Mouse (Mus musculus) liver, embryonic 14.5 days (tissue): ENCODE results near the gene Arg2. TPM values are rescaled to one million over a fixed set of nuclear protein-coding genes. Genes with fewer than 3 reads are reported as not detected.
A peak's percentile ranks its signal among the peaks of the same experiment; 100 is the strongest.

Source experiments
- ATAC-seq: fragments of 200-750 bp; cut with Nextera tagmentation; 2 replicates; pipeline ENCODE4 v1.8.0; 2017; ENCODE audit warnings: moderate number of reproducible peaks, mild to moderate bottlenecking, moderate library complexity; ENCODE audit not compliant: insufficient read depth
- DNase-seq, 3 experiments: peaks; one replicate each; pipeline ENCODE4 v3.0.0-alpha.2; 2012 to 2013; ENCODE audit warnings: low read depth in 3 of 3, low spot score in 3 of 3
- H3K27ac ChIP-seq: fragments of 300-500 bp; sonication (generic); 2 replicates; pipeline ENCODE4 v1.5.1; 2014; ENCODE audit warnings: moderate library complexity, mild to moderate bottlenecking, control low read depth, inconsistent platforms
- H3K27me3 ChIP-seq: fragments of 300-500 bp; sonication (generic); 2 replicates; pipeline ENCODE4 v1.6.1; 2014; ENCODE audit warnings: mild to moderate bottlenecking, low read length, moderate library complexity; ENCODE audit not compliant: control insufficient read depth, insufficient read depth
- H3K36me3 ChIP-seq: fragments of 300-500 bp; sonication (generic); replicated peaks from 2 replicates; pipeline ENCODE4 v1.6.1; 2014; ENCODE audit warnings: low read depth; ENCODE audit not compliant: control insufficient read depth, insufficient read depth
- H3K4me1 ChIP-seq, 2 experiments: fragments of 200-500 bp in 1 of 2; fragments of 300-500 bp in 1 of 2; sonication (generic) in 1 of 2; replicated peaks; 2 replicates each; pipeline ENCODE4 v1.6.1; 2012 to 2014; ENCODE audit warnings: antibody characterized with exemption in 1 of 2, inconsistent platforms in 1 of 2, low read length in 1 of 2; ENCODE audit not compliant: control insufficient read depth in 2 of 2, insufficient read depth in 2 of 2
- H3K4me2 ChIP-seq: fragments of 300-500 bp; sonication (generic); 2 replicates; pipeline ENCODE4 v1.6.1; 2014; ENCODE audit warnings: low read depth, mild to moderate bottlenecking, control low read depth, moderate library complexity
- H3K4me3 ChIP-seq, 2 experiments: fragments of 200-500 bp in 1 of 2; fragments of 300-500 bp in 1 of 2; sonication (generic) in 1 of 2; 2 replicates each; pipeline ENCODE4 v1.5.1; 2012 to 2014; ENCODE audit warnings: low read depth in 2 of 2, low read length in 2 of 2, mild to moderate bottlenecking in 2 of 2, control low read depth in 1 of 2, inconsistent platforms in 1 of 2, moderate library complexity in 1 of 2; ENCODE audit not compliant: insufficient read depth in 1 of 2
- H3K9ac ChIP-seq: fragments of 300-500 bp; sonication (generic); replicated peaks from 2 replicates; pipeline ENCODE4 v1.6.1; 2014; ENCODE audit warnings: mild to moderate bottlenecking, control low read depth, moderate library complexity
- H3K9me3 ChIP-seq: fragments of 300-500 bp; sonication (generic); 2 replicates; pipeline ENCODE4 v1.6.1; 2016; ENCODE audit warnings: low read length, mixed read lengths; ENCODE audit not compliant: control insufficient read depth
- CTCF ChIP-seq: IDR thresholded peaks from 2 replicates; pipeline ENCODE4 v1.5.1; 2016; ENCODE audit warnings: antibody characterized with exemption, low read depth, control low read depth
- EP300 ChIP-seq: IDR thresholded peaks from 2 replicates; pipeline ENCODE4 v1.6.1; 2016; ENCODE audit warnings: antibody characterized with exemption, low read depth
- WGBS: fragments of 180-500 bp; shearing (Covaris S2); extraction: QIAGEN DNeasy Blood & Tissue Kit; methylation state at CpG from one replicate; pipeline ENCODE4 v1.1.7; 2014; ENCODE audit not compliant: insufficient replicate concordance; 5-methylcytosine and 5-hydroxymethylcytosine counted together
- polyA plus RNA-seq, 2 experiments: library from polyadenylated mRNA; depleted of rRNA in 1 of 2; stranded (reverse) in 1 of 2; unstranded in 1 of 2; fragments of >200 nt; fragmentation: Nextera tagmentation in 1 of 2; extraction: Ambion mirVana in 1 of 2; gene quantifications; 2 replicates each; pipeline versions ENCODE4 v1.2.1 to v1.2.3; 2012 to 2014

Arg2 gene
- polyA plus RNA-seq, 2 experiments: not detected

GRCm38 (mm10) chr12:79131706-79132460, 1.3 kb downstream of the Arg2 start:
- TF ChIP-seq EP300 (no peak), CTCF (no peak)
- no peaks in the 10 kb centered on the region for H3K9me3 ChIP-seq
- peaks cover 36% of the 10 kb centered on the region for H3K27me3 ChIP-seq
- 18% methylated on average over 5 of the region's 5 CpGs for WGBS
- DNase-seq: peak in 1 of 3 experiments; percentile 23
- H3K4me2 ChIP-seq: no peak overlapping the region
- no peak overlapping the region for H3K9ac ChIP-seq
- no peaks in the 10 kb centered on the region for H3K36me3 ChIP-seq
- H3K27ac ChIP-seq: no peak overlapping the region
- no peaks in the 10 kb centered on the region for H3K4me1 ChIP-seq
- ATAC-seq: no peak
- no peak overlapping the region for H3K4me3 ChIP-seq

- 27% methylated on average over 8 of the region's 8 CpGs for WGBS
- ATAC-seq (no peak), DNase-seq (no peak)
- Histone ChIP-seq H3K4me3 (no peak overlapping the region), H3K36me3 (no peaks in the 10 kb centered on the region), H3K4me1 (no peaks in the 10 kb centered on the region), H3K27me3 (peaks cover 33% of the 10 kb centered on the region), H3K27ac (no peak overlapping the region), H3K9me3 (no peaks in the 10 kb centered on the region), H3K4me2 (no peak overlapping the region), H3K9ac (no peak overlapping the region)
- no peak for TF ChIP-seq CTCF
- no peak for TF ChIP-seq EP300
Observed at GRCm38 (mm10) chr12:79134676-79135075, 4.1 kb downstream of the Arg2 start.

- Histone ChIP-seq H3K9ac (no peak overlapping the region), H3K4me3 (no peak overlapping the region), H3K9me3 (no peaks in the 10 kb centered on the region), H3K36me3 (no peaks in the 10 kb centered on the region), H3K4me1 (no peaks in the 10 kb centered on the region), H3K27ac (no peak overlapping the region), H3K4me2 (no peak overlapping the region), H3K27me3 (peaks cover 29% of the 10 kb centered on the region)
- ATAC-seq (no peak), DNase-seq (no peak)
- 29% methylated on average over 4 of the region's 4 CpGs for WGBS
- TF ChIP-seq CTCF (no peak), EP300 (no peak)
Observed at GRCm38 (mm10) chr12:79135105-79135504, 4.5 kb downstream of the Arg2 start.

- no peak overlapping the region for H3K9ac ChIP-seq
- peaks cover 10% of the 10 kb centered on the region for H3K27me3 ChIP-seq
- H3K4me2 ChIP-seq: no peak overlapping the region
- H3K9me3 ChIP-seq: no peaks in the 10 kb centered on the region
- no peak overlapping the region for H3K27ac ChIP-seq
- no peaks in the 10 kb centered on the region for H3K4me1 ChIP-seq
- H3K36me3 ChIP-seq: no peaks in the 10 kb centered on the region
- 54% methylated on average over 7 of the region's 7 CpGs for WGBS
- H3K4me3 ChIP-seq: no peak overlapping the region
- TF ChIP-seq EP300 (no peak), CTCF (no peak)
- DNase-seq (no peak), ATAC-seq (no peak)
Observed at GRCm38 (mm10) chr12:79136949-79137348, 6.4 kb downstream of the Arg2 start.

- Histone ChIP-seq H3K4me2 (no peak overlapping the region), H3K9me3 (no peaks in the 10 kb centered on the region)
- no peak for ATAC-seq
Observed at GRCm38 (mm10) chr12:79138999-79139398, 8.4 kb downstream of the Arg2 start.

More at GRCm38 (mm10) chr12:79138999-79139398, 8.4 kb downstream of the Arg2 start:
- Histone ChIP-seq H3K9ac (no peak overlapping the region), H3K27ac (no peak overlapping the region), H3K4me1 (no peaks in the 10 kb centered on the region), H3K36me3 (no peaks in the 10 kb centered on the region), H3K27me3 (no peaks in the 10 kb centered on the region; the same call in 1 of the 2 replicates), H3K4me3 (no peak overlapping the region)
- no peak for DNase-seq
- TF ChIP-seq EP300 (no peak), CTCF (no peak)
